Mouse (Mus musculus) erythroblast, embryonic 14.5 days (primary cell): ENCODE data around the gene Nifk.

ENCODE experiments used
- GATA1 ChIP-seq: IDR thresholded peaks from 2 replicates; pipeline ENCODE4 v1.6.1; 2012; ENCODE audit warnings: low read length, inconsistent platforms, mixed read lengths
- TAL1 ChIP-seq: IDR thresholded peaks from 3 replicates; pipeline ENCODE4 v1.6.1; 2012; ENCODE audit warnings: low read length, inconsistent platforms, mixed read lengths

DNA sequence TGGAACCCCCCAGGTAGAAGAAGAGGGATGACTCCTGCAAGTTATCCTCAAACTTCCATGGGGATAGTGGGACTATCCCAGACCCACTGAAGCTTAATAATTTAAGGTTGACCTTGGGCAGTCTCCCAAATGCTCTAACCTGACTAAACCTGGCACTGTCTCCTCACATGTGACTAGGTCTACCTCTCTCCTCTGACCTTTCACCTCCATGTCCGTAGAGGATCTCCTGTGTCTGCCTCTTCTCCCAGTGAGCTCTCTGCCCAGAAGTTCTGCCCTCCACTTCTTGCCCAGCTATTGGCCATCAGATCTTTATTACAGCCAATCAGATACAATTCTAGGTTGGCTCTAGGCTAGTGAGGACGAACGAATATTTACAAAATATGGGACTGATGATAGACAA is 28.3 kb downstream of the Nifk start:
- no peak for TF ChIP-seq GATA1
- TF ChIP-seq TAL1: no peak
